14 mouse cellular contexts compared by ENCODE assay signal in the genomic region with DNA sequence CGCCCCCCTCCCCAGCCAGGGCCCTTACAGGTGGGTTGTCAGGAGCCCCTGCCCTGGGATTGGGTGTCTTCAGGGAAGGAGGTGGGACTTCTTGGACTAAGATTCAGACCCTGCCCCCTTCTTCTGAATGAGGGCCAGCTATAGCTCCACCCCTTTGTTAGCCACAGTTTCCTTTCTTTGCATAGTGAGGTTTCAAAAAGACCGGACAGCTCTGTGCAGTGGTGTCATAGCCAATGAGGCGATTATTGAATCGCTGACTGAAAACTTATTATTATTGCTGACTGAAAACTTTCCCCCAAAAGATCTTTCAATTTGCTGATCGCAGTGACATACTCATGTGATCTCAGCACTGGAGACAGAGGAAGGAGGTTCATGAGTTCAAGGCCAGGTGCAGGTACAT. TPM values are rescaled to one million over a fixed set of nuclear protein-coding genes. Genes with fewer than 3 reads are reported as not detected.
DNase-seq lines count a peak whose midpoint lies in the region; ATAC-seq lines count a peak whose summit lies in the region.
"Had no signal": no experiment of that assay in that cellular context is flagged by ENCODE, and none has a peak within 500 bp of the region (broad histone marks: within the 10 kb centered on the region; RNA-seq: fewer than 3 reads in every experiment).

No protein-coding gene starts in this region.

- DNase-seq in heart, embryonic 10.5 days (ENCODE audit: low spot score): no peak
- no peak for DNase-seq in heart, adult 18-20 months
- peak; percentile 17 for DNase-seq in embryonic facial prominence, embryonic 14.5 days (ENCODE audit: low spot score)
- DNase-seq in adrenal gland, adult (ENCODE audit: inconsistent age in 2 of 2, low spot score in 1 of 2): no peak
- DNase-seq in thymus, postnatal 4 days: no peak
- DNase-seq: cerebellum, adult 11-12 months; layer of hippocampus, adult 9-11 months had no signal

- peak overlapping the region; percentile 18; the same call in 1 of the 2 replicates for H3K4me2 ChIP-seq in embryonic facial prominence, embryonic 14.5 days (ENCODE audit: low read depth, low read length)
- no peak overlapping the region for H3K4me2 ChIP-seq in stomach, embryonic 16.5 days (ENCODE audit: low read depth, low read length)

- H3K4me3 ChIP-seq in heart, embryonic 10.5 days: peak overlapping the region; percentile 36
- H3K4me3 ChIP-seq in megakaryocyte, embryonic 14.5 days (replicated peaks): peak overlapping the region; percentile 86
- H3K4me3 ChIP-seq in embryonic facial prominence, embryonic 14.5 days (ENCODE audit: low read depth, low read length): no peak overlapping the region
- no peak overlapping the region for H3K4me3 ChIP-seq in stomach, embryonic 16.5 days (replicated peaks; ENCODE audit: low read length)

- 0 out of 2 replicates have a peak overlapping the region, but pooled peaks have one; percentile 2 for H3K27ac ChIP-seq in heart, embryonic 10.5 days
- H3K27ac ChIP-seq in embryonic facial prominence, embryonic 14.5 days (replicated peaks; ENCODE audit: low read depth, low read length): no peak overlapping the region
- H3K27ac ChIP-seq in stomach, embryonic 16.5 days (ENCODE audit: low read length): no peak overlapping the region

- no peak overlapping the region for H3K9ac ChIP-seq in embryonic facial prominence, embryonic 14.5 days (ENCODE audit: low read depth, low read length)
- no peak overlapping the region for H3K9ac ChIP-seq in stomach, embryonic 16.5 days (ENCODE audit: low read length)

- ATAC-seq in megakaryocyte, adult 5-6 weeks (ENCODE audit: poor library complexity, severe bottlenecking): no peak
- 0 out of 2 replicates have a peak, but pooled peaks have one; percentile 16 for ATAC-seq in embryonic facial prominence, embryonic 14.5 days (ENCODE audit: low read depth)
- 0 out of 2 replicates have a peak, but pooled peaks have one; percentile 30 for ATAC-seq in stomach, embryonic 16.5 days (ENCODE audit: insufficient read depth, low FRiP score)
- ATAC-seq: activated CD4-positive, CD25-positive, alpha-beta regulatory T cell, adult 4 months; forebrain, embryonic 16.5 days had no signal

- H3K4me1 ChIP-seq in heart, embryonic 10.5 days: peaks cover 21% of the 10 kb centered on the region
- peaks cover 36% of the 10 kb centered on the region for H3K4me1 ChIP-seq in megakaryocyte, embryonic 14.5 days
- no peaks in the 10 kb centered on the region for H3K4me1 ChIP-seq in embryonic facial prominence, embryonic 14.5 days (ENCODE audit: control insufficient read depth, insufficient read depth, low read length)
- peaks cover 3% of the 10 kb centered on the region; the same call in 1 of the 2 replicates for H3K4me1 ChIP-seq in stomach, embryonic 16.5 days (ENCODE audit: control insufficient read depth, insufficient read depth, low read length)

- H3K27me3 ChIP-seq in heart, embryonic 10.5 days (ENCODE audit: insufficient read depth, poor library complexity, severe bottlenecking): 0 out of 2 replicates have a peak, but pooled peaks cover 14% of the 10 kb centered on the region
- H3K27me3 ChIP-seq in megakaryocyte, embryonic 14.5 days (replicated peaks): peaks cover 41% of the 10 kb centered on the region
- no peaks in the 10 kb centered on the region for H3K27me3 ChIP-seq in embryonic facial prominence, embryonic 14.5 days (replicated peaks; ENCODE audit: control insufficient read depth, insufficient read depth, low read length)
- no peaks in the 10 kb centered on the region for H3K27me3 ChIP-seq in stomach, embryonic 16.5 days (ENCODE audit: control insufficient read depth, insufficient read depth, low read length)

- H3K9me3 ChIP-seq in heart, embryonic 10.5 days: no peaks in the 10 kb centered on the region
- peaks cover 7% of the 10 kb centered on the region for H3K9me3 ChIP-seq in megakaryocyte, embryonic 14.5 days
- H3K9me3 ChIP-seq in embryonic facial prominence, embryonic 14.5 days (ENCODE audit: control insufficient read depth, low read length): no peaks in the 10 kb centered on the region
- no peaks in the 10 kb centered on the region for H3K9me3 ChIP-seq in stomach, embryonic 16.5 days (replicated peaks; ENCODE audit: control insufficient read depth, low read length)

- 0 out of 2 replicates have a peak, but pooled peaks cover 3% of the 10 kb centered on the region for H3K36me3 ChIP-seq in heart, embryonic 10.5 days
- H3K36me3 ChIP-seq in megakaryocyte, embryonic 14.5 days (replicated peaks; ENCODE audit: low read length): no peaks in the 10 kb centered on the region
- no peaks in the 10 kb centered on the region for H3K36me3 ChIP-seq in embryonic facial prominence, embryonic 14.5 days (ENCODE audit: control insufficient read depth, insufficient read depth, low read length)
- H3K36me3 ChIP-seq in stomach, embryonic 16.5 days (ENCODE audit: control insufficient read depth, insufficient read depth, low read length): no peaks in the 10 kb centered on the region

- WGBS in heart, embryonic 10.5 days: 45% methylated on average over 5 of the region's 5 CpGs
- WGBS in embryonic facial prominence, embryonic 14.5 days: 36% methylated on average over 5 of the region's 5 CpGs
- WGBS in stomach, embryonic 16.5 days: 41% methylated on average over 5 of the region's 5 CpGs

RNA-seq across cellular contexts. Expression of a gene that starts 1.9 kb away (rescaled TPM):
- polyA plus RNA-seq in heart, embryonic 10.5 days (2016; fragmentation: Nextera tagmentation; extraction: Ambion mirVana): 78.3 and 81.2 TPM in 2 replicates
- total RNA-seq in heart, adult 18-20 months (2021): 10 to 100 TPM; 11.1 to 23.7 TPM
- polyA plus RNA-seq in megakaryocyte, embryonic 14.5 days (2012; ENCODE audit: insufficient read depth, low replicate concordance): 0.06 TPM in 1 of 2 replicates, not detected in the other
- not detected in 2 replicates for total RNA-seq in megakaryocyte, adult 5-6 weeks (2015)
- total RNA-seq in megakaryocyte, adult 5-6 weeks (2017): not detected in 2 replicates
- polyA plus RNA-seq in embryonic facial prominence, embryonic 14.5 days (2014; fragmentation: Nextera tagmentation; extraction: Ambion mirVana): 0.50 and 1.4 TPM in 2 replicates
- 34.0 and 38.2 TPM in 2 replicates for polyA plus RNA-seq in stomach, embryonic 16.5 days (2015; fragmentation: Nextera tagmentation; extraction: Ambion mirVana)
- polyA plus RNA-seq: activated CD4-positive, CD25-positive, alpha-beta regulatory T cell, adult 4 months; forebrain, embryonic 16.5 days had no signal

RNA-seq across cellular contexts. Expression of a gene that starts 14.1 kb away (rescaled TPM):
- 0.87 and 2.6 TPM in 2 replicates for polyA plus RNA-seq in heart, embryonic 10.5 days (2016; fragmentation: Nextera tagmentation; extraction: Ambion mirVana)
- not detected for total RNA-seq in heart, adult 18-20 months (2021)
- not detected in 2 replicates for polyA plus RNA-seq in megakaryocyte, embryonic 14.5 days (2012; ENCODE audit: insufficient read depth, low replicate concordance)
- not detected in 2 replicates for total RNA-seq in megakaryocyte, adult 5-6 weeks (2015)
- not detected in 2 replicates for total RNA-seq in megakaryocyte, adult 5-6 weeks (2017)
- polyA plus RNA-seq in embryonic facial prominence, embryonic 14.5 days (2014; fragmentation: Nextera tagmentation; extraction: Ambion mirVana): 17.1 and 28.1 TPM in 2 replicates
- polyA plus RNA-seq in stomach, embryonic 16.5 days (2015; fragmentation: Nextera tagmentation; extraction: Ambion mirVana): 190 and 227 TPM in 2 replicates
- polyA plus RNA-seq: activated CD4-positive, CD25-positive, alpha-beta regulatory T cell, adult 4 months; forebrain, embryonic 16.5 days; liver, embryonic 16.5 days; spleen, adult 2 months had no signal

RNA-seq across cellular contexts. Expression of a gene that starts 43.5 kb away (rescaled TPM):
- polyA plus RNA-seq in heart, embryonic 10.5 days (2016; fragmentation: Nextera tagmentation; extraction: Ambion mirVana): 0.54 and 2.0 TPM in 2 replicates
- total RNA-seq in heart, adult 18-20 months (2021): 1 to 10 TPM; 4.8 to 5.4 TPM
- polyA plus RNA-seq in megakaryocyte, embryonic 14.5 days (2012; ENCODE audit: insufficient read depth, low replicate concordance): 4.4 and 18.1 TPM in 2 replicates
- total RNA-seq in megakaryocyte, adult 5-6 weeks (2015): 36.2 and 40.9 TPM in 2 replicates
- total RNA-seq in megakaryocyte, adult 5-6 weeks (2017): 26.0 and 33.8 TPM in 2 replicates
- 11.4 and 13.8 TPM in 2 replicates for polyA plus RNA-seq in embryonic facial prominence, embryonic 14.5 days (2014; fragmentation: Nextera tagmentation; extraction: Ambion mirVana)
- 9.6 and 9.7 TPM in 2 replicates for polyA plus RNA-seq in stomach, embryonic 16.5 days (2015; fragmentation: Nextera tagmentation; extraction: Ambion mirVana)

RNA-seq across cellular contexts. Expression of a gene that starts 45.6 kb away (rescaled TPM):
- polyA plus RNA-seq in heart, embryonic 10.5 days (2016; fragmentation: Nextera tagmentation; extraction: Ambion mirVana): 36.0 and 37.6 TPM in 2 replicates
- 1 to 10 TPM; 6.5 to 8.1 TPM for total RNA-seq in heart, adult 18-20 months (2021)
- polyA plus RNA-seq in megakaryocyte, embryonic 14.5 days (2012; ENCODE audit: insufficient read depth, low replicate concordance): 23.7 and 30.1 TPM in 2 replicates
- total RNA-seq in megakaryocyte, adult 5-6 weeks (2015): 26.3 and 30.3 TPM in 2 replicates
- total RNA-seq in megakaryocyte, adult 5-6 weeks (2017): 10.9 and 12.4 TPM in 2 replicates
- polyA plus RNA-seq in embryonic facial prominence, embryonic 14.5 days (2014; fragmentation: Nextera tagmentation; extraction: Ambion mirVana): 25.2 and 25.7 TPM in 2 replicates
- 23.7 and 24.5 TPM in 2 replicates for polyA plus RNA-seq in stomach, embryonic 16.5 days (2015; fragmentation: Nextera tagmentation; extraction: Ambion mirVana)

Comparison
In these comparisons a context has a peak if more than half of its experiments do, and no peak if none do; other contexts are left out.
1. H3K4me3 ChIP-seq: peak in heart, embryonic 10.5 days (single experiment) and megakaryocyte, embryonic 14.5 days (single experiment); none in embryonic facial prominence, embryonic 14.5 days (single experiment) and stomach, embryonic 16.5 days (single experiment).
2. RNA of a gene that starts 1.9 kb away (polyA plus RNA-seq): 78.3 to 81.2 TPM in heart, embryonic 10.5 days and 34.0 to 38.2 TPM in stomach, embryonic 16.5 days; 0.50 to 1.4 TPM in embryonic facial prominence, embryonic 14.5 days and 0.06 TPM in megakaryocyte, embryonic 14.5 days; every median in the first group is over 10 times any median in the second.